ENCODE assay signal across 15 mouse cellular contexts in genomic region chr11:86738956-86739355, GRCm38 (mm10). TPM values are rescaled to one million over a fixed set of nuclear protein-coding genes. Genes with fewer than 3 reads are reported as not detected.
DNase-seq lines count a peak whose midpoint lies in the region; ATAC-seq and TF ChIP-seq lines count a peak whose summit lies in the region.
"Had no signal": no experiment of that assay in that cellular context is flagged by ENCODE, and none has a peak within 500 bp of the region (broad histone marks: within the 10 kb centered on the region; RNA-seq: fewer than 3 reads in every experiment).

No protein-coding gene starts in this region.

- no peak for TF ChIP-seq CTCF in liver, postnatal 0 days (IDR thresholded peaks at IDR 0.05; ENCODE audit: low read depth)

- DNase-seq in A20 (ENCODE audit: low read depth, low spot score) = peak; percentile 75
- no peak for DNase-seq in intestine, embryonic 14.5 days (ENCODE audit: low spot score)
- no peak for DNase-seq in liver, postnatal 0 days
- no peak for DNase-seq in thymus, postnatal 36 days
- no peak for DNase-seq in thymus, postnatal 10 days (ENCODE audit: low spot score in 2 of 2)
- no peak for DNase-seq in urinary bladder, postnatal 10 days (ENCODE audit: low spot score)
- DNase-seq: adrenal gland, adult 8-10 months; cerebellum, adult 18-20 months; gastrocnemius, postnatal 14 days; heart, postnatal 10 days; kidney, adult 9 months had no signal

- H3K4me3 ChIP-seq in heart, embryonic 13.5 days = no peak overlapping the region
- no peak overlapping the region for H3K4me3 ChIP-seq in heart, embryonic 12.5 days
- no peak overlapping the region for H3K4me3 ChIP-seq in intestine, embryonic 14.5 days (ENCODE audit: low read depth, low read length)
- H3K4me3 ChIP-seq in liver, postnatal 0 days (ENCODE audit: low read depth, low read length) = no peak overlapping the region
- H3K4me3 ChIP-seq: hindbrain, embryonic 15.5 days; neural tube, embryonic 13.5 days had no signal

- no peak for ATAC-seq in heart, embryonic 13.5 days (ENCODE audit: extremely low read depth, insufficient number of reproducible peaks, low FRiP score, low TSS enrichment)
- no peak for ATAC-seq in heart, embryonic 12.5 days (ENCODE audit: insufficient number of reproducible peaks, low FRiP score)
- peak; percentile 68; the same call in 1 of the 2 replicates for ATAC-seq in intestine, embryonic 14.5 days (replicated peaks; ENCODE audit: low FRiP score, low TSS enrichment, low read depth)
- ATAC-seq in liver, postnatal 0 days = no peak

- H3K4me1 ChIP-seq in heart, embryonic 13.5 days = peaks cover 74% of the 10 kb centered on the region
- H3K4me1 ChIP-seq in heart, embryonic 12.5 days (replicated peaks) = peaks cover 30% of the 10 kb centered on the region
- H3K4me1 ChIP-seq in intestine, embryonic 14.5 days (replicated peaks; ENCODE audit: control insufficient read depth, insufficient read depth, low read length) = no peaks in the 10 kb centered on the region; the same call in 1 of the 2 replicates
- H3K4me1 ChIP-seq in liver, postnatal 0 days (ENCODE audit: insufficient read depth) = peaks cover 51% of the 10 kb centered on the region
- H3K4me1 ChIP-seq: neural tube, embryonic 13.5 days had no signal

- no peaks in the 10 kb centered on the region for H3K27me3 ChIP-seq in heart, embryonic 13.5 days (replicated peaks)
- H3K27me3 ChIP-seq in heart, embryonic 12.5 days (replicated peaks) = no peaks in the 10 kb centered on the region
- no peaks in the 10 kb centered on the region for H3K27me3 ChIP-seq in intestine, embryonic 14.5 days (replicated peaks; ENCODE audit: control insufficient read depth, insufficient read depth, low read length)
- no peaks in the 10 kb centered on the region for H3K27me3 ChIP-seq in liver, postnatal 0 days (ENCODE audit: insufficient read depth, low read length)
- H3K27me3 ChIP-seq: hindbrain, embryonic 15.5 days; neural tube, embryonic 13.5 days had no signal

- no peak overlapping the region; the same call in 1 of the 2 replicates for H3K4me2 ChIP-seq in heart, embryonic 13.5 days
- H3K4me2 ChIP-seq in heart, embryonic 12.5 days = no peak overlapping the region
- no peak overlapping the region for H3K4me2 ChIP-seq in intestine, embryonic 14.5 days (ENCODE audit: low read length)
- H3K4me2 ChIP-seq in liver, postnatal 0 days (ENCODE audit: low read depth, low read length) = peak overlapping the region; percentile 38; the same call in 1 of the 2 replicates
- H3K4me2 ChIP-seq: hindbrain, embryonic 15.5 days; neural tube, embryonic 13.5 days had no signal

- 0 out of 2 replicates have a peak overlapping the region, but pooled peaks have one; percentile 4 for H3K27ac ChIP-seq in heart, embryonic 13.5 days (replicated peaks)
- no peak overlapping the region for H3K27ac ChIP-seq in heart, embryonic 12.5 days (ENCODE audit: poor library complexity, severe bottlenecking)
- no peak overlapping the region for H3K27ac ChIP-seq in intestine, embryonic 14.5 days (ENCODE audit: low read depth)
- H3K27ac ChIP-seq in liver, postnatal 0 days (ENCODE audit: low read depth) = peak overlapping the region; percentile 45
- H3K27ac ChIP-seq: hindbrain, embryonic 15.5 days; neural tube, embryonic 13.5 days had no signal

- no peak for TF ChIP-seq EP300 in liver, postnatal 0 days (IDR thresholded peaks at IDR 0.05; ENCODE audit: low read depth)

- H3K36me3 ChIP-seq in heart, embryonic 13.5 days = peaks cover 27% of the 10 kb centered on the region
- peaks cover 4% of the 10 kb centered on the region; the same call in 1 of the 2 replicates for H3K36me3 ChIP-seq in heart, embryonic 12.5 days
- peaks cover 27% of the 10 kb centered on the region for H3K36me3 ChIP-seq in intestine, embryonic 14.5 days (ENCODE audit: control insufficient read depth, insufficient read depth, low read length)
- H3K36me3 ChIP-seq in liver, postnatal 0 days (replicated peaks; ENCODE audit: insufficient read depth, low read length) = peaks cover 21% of the 10 kb centered on the region

- no peak overlapping the region for H3K9ac ChIP-seq in heart, embryonic 13.5 days
- no peak overlapping the region for H3K9ac ChIP-seq in heart, embryonic 12.5 days
- no peak overlapping the region for H3K9ac ChIP-seq in intestine, embryonic 14.5 days (ENCODE audit: low read length)
- H3K9ac ChIP-seq in liver, postnatal 0 days (replicated peaks) = no peak overlapping the region; the same call in 1 of the 2 replicates
- H3K9ac ChIP-seq: hindbrain, embryonic 15.5 days; neural tube, embryonic 13.5 days had no signal

- WGBS in heart, embryonic 13.5 days = 93% methylated on average over 1 of the region's 1 CpGs
- 93% methylated on average over 1 of the region's 1 CpGs for WGBS in heart, embryonic 12.5 days
- 70% methylated on average over 1 of the region's 1 CpGs for WGBS in intestine, embryonic 14.5 days
- WGBS in liver, postnatal 0 days (ENCODE audit: insufficient replicate concordance) = 65% methylated on average over 1 of the region's 1 CpGs

- no peaks in the 10 kb centered on the region for H3K9me3 ChIP-seq in heart, embryonic 13.5 days
- no peaks in the 10 kb centered on the region for H3K9me3 ChIP-seq in heart, embryonic 12.5 days (replicated peaks)
- H3K9me3 ChIP-seq in intestine, embryonic 14.5 days (ENCODE audit: control insufficient read depth, low read length) = no peaks in the 10 kb centered on the region
- H3K9me3 ChIP-seq in liver, postnatal 0 days (ENCODE audit: low read length) = no peaks in the 10 kb centered on the region
- H3K9me3 ChIP-seq: hindbrain, embryonic 15.5 days; neural tube, embryonic 13.5 days had no signal

RNA-seq across cellular contexts. Expression of gene Cltc, which starts 18.4 kb away (rescaled TPM):
- polyA plus RNA-seq in heart, embryonic 13.5 days (2015; fragmentation: Nextera tagmentation; extraction: Ambion mirVana) = 117 and 118 TPM in 2 replicates
- 194 and 206 TPM in 2 replicates for polyA plus RNA-seq in heart, embryonic 12.5 days (2016; fragmentation: Nextera tagmentation; extraction: Ambion mirVana)
- polyA plus RNA-seq in intestine, embryonic 14.5 days (2014; fragmentation: Nextera tagmentation; extraction: Ambion mirVana) = 177 and 190 TPM in 2 replicates
- polyA plus RNA-seq in liver, postnatal 0 days (2015; fragmentation: Nextera tagmentation; extraction: Ambion mirVana) = 34.1 and 42.4 TPM in 2 replicates

RNA-seq across cellular contexts. Expression of gene Ptrh2, which starts 55.2 kb away (rescaled TPM):
- 20.5 and 22.6 TPM in 2 replicates for polyA plus RNA-seq in heart, embryonic 13.5 days (2015; fragmentation: Nextera tagmentation; extraction: Ambion mirVana)
- 21.5 TPM in 2 replicates for polyA plus RNA-seq in heart, embryonic 12.5 days (2016; fragmentation: Nextera tagmentation; extraction: Ambion mirVana)
- polyA plus RNA-seq in intestine, embryonic 14.5 days (2014; fragmentation: Nextera tagmentation; extraction: Ambion mirVana) = 35.4 and 39.2 TPM in 2 replicates
- polyA plus RNA-seq in liver, postnatal 0 days (2015; fragmentation: Nextera tagmentation; extraction: Ambion mirVana) = 12.7 and 13.3 TPM in 2 replicates

RNA-seq across cellular contexts. Expression of gene Vmp1, which starts 55.3 kb away (rescaled TPM):
- 85.3 and 93.2 TPM in 2 replicates for polyA plus RNA-seq in heart, embryonic 13.5 days (2015; fragmentation: Nextera tagmentation; extraction: Ambion mirVana)
- polyA plus RNA-seq in heart, embryonic 12.5 days (2016; fragmentation: Nextera tagmentation; extraction: Ambion mirVana) = 104 and 109 TPM in 2 replicates
- 133 and 140 TPM in 2 replicates for polyA plus RNA-seq in intestine, embryonic 14.5 days (2014; fragmentation: Nextera tagmentation; extraction: Ambion mirVana)
- polyA plus RNA-seq in liver, postnatal 0 days (2015; fragmentation: Nextera tagmentation; extraction: Ambion mirVana) = 110 and 125 TPM in 2 replicates

Comparison
In these comparisons a context has a peak if more than half of its experiments do, and no peak if none do; other contexts are left out.
1. H3K27ac ChIP-seq: peak in heart, embryonic 13.5 days (single experiment) and liver, postnatal 0 days (single experiment); none in heart, embryonic 12.5 days (single experiment) and intestine, embryonic 14.5 days (single experiment).